Mouse (Mus musculus) forebrain, embryonic 14.5 days (tissue): Measurements from ENCODE around the gene Krba1. TPM values are rescaled to one million over a fixed set of nuclear protein-coding genes. Genes with fewer than 3 reads are reported as not detected.
A peak's percentile ranks its signal among the peaks of the same experiment; 100 is the strongest.

Experiments used
- ATAC-seq: fragments of 200-750 bp; cut with Nextera tagmentation; 2 replicates; pipeline ENCODE4 v1.8.0; 2017; ENCODE audit warnings: mild to moderate bottlenecking, moderate library complexity
- DNase-seq: peaks from one replicate; pipeline ENCODE4 v3.0.0-alpha.2; 2015; ENCODE audit warnings: low spot score
- H3K27ac ChIP-seq: fragments of 300-500 bp; sonication (generic); 2 replicates; pipeline ENCODE4 v1.5.1; 2014; ENCODE audit warnings: low read depth, mild to moderate bottlenecking, control low read depth, low read length, moderate library complexity
- H3K27me3 ChIP-seq: fragments of 300-500 bp; sonication (generic); replicated peaks from 2 replicates; pipeline ENCODE4 v1.6.1; 2014; ENCODE audit warnings: low read length, control low read depth, mixed read lengths; ENCODE audit not compliant: control insufficient read depth, insufficient read depth
- H3K36me3 ChIP-seq: fragments of 300-500 bp; sonication (generic); 2 replicates; pipeline ENCODE4 v1.6.1; 2014; ENCODE audit warnings: low read length, control low read depth; ENCODE audit not compliant: control insufficient read depth, insufficient read depth
- H3K4me1 ChIP-seq: fragments of 300-500 bp; sonication (generic); 2 replicates; pipeline ENCODE4 v1.6.1; 2014; ENCODE audit warnings: antibody characterized with exemption, low read length, control low read depth; ENCODE audit not compliant: control insufficient read depth, insufficient read depth
- H3K4me2 ChIP-seq: fragments of 300-500 bp; sonication (generic); 2 replicates; pipeline ENCODE4 v1.6.1; 2014; ENCODE audit warnings: mild to moderate bottlenecking, control low read depth, low read length
- H3K4me3 ChIP-seq: fragments of 300-500 bp; sonication (generic); 2 replicates; pipeline ENCODE4 v1.5.1; 2014; ENCODE audit warnings: low read depth, low read length, control low read depth
- H3K9ac ChIP-seq: fragments of 300-500 bp; sonication (generic); 2 replicates; pipeline ENCODE4 v1.6.1; 2014; ENCODE audit warnings: mild to moderate bottlenecking, low read length, control low read depth, moderate library complexity
- H3K9me3 ChIP-seq: fragments of 300-500 bp; sonication (generic); replicated peaks from 2 replicates; pipeline ENCODE4 v1.6.1; 2016; ENCODE audit warnings: low read length, control low read depth, mixed read lengths; ENCODE audit not compliant: control insufficient read depth
- WGBS: fragments of 180-500 bp; shearing (Covaris S2); extraction: QIAGEN DNeasy Blood & Tissue Kit; methylation state at CpG from one replicate; pipeline ENCODE4 v1.1.7; 2014; 5-methylcytosine and 5-hydroxymethylcytosine counted together
- polyA plus RNA-seq: library from polyadenylated mRNA; unstranded; fragments of >200 nt; fragmentation: Nextera tagmentation; extraction: Ambion mirVana; gene quantifications from 2 replicates; pipeline ENCODE4 v1.2.1, GENCODE M21; 2014

Gene Krba1
- polyA plus RNA-seq = 17.1 and 25.0 TPM in 2 replicates

DNA sequence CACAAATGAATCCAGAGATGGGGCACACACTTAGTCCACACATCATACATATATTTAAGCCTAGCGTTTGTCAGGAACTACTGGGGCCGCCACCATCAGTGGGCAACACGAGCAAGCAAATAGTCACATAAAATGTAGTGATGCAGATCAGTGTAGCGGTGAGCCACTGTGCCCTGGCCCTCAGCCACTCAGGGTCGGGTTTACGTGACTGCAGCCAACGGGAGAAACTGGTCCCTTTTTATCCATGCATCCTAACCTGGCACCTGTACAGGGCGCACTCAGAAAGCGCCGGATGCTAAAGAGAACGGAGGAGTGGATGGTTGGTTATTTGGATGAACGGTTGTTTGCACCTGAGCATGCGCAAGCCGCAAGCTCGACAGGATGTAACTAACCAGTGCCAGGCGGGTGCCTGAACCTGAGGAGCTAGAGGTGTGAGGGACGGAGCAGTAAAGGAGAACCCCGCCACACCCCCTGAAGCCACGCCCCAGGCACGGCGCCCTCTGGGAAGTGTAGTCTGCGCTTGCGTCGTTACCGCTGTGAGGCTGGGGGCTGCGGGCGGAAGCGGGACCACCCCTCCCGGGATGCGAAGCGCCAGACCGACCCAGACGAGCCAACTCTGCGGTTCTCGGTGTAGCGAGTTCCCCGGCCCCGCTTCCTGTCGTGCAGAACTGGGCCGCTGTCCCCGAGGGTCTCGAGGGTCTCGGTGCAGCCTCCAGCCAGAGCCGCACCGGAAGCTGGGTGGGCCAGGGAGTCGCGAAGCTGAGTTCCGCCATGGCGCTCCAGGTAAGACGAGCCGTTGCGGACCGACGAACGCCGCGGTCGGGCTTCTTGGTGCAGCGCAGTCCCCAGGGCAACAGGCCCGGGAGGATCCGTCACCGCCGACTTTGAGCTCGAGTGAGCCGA is at the start of gene Krba1:
Krba1 (plus strand) TSS at position 482 of the 903 bp plus-strand sequence.
- Histone ChIP-seq H3K27me3 (no peaks in the 10 kb centered on the region), H3K27ac (peak within 1 kb of the TSS; percentile 81), H3K4me1 (peaks cover 12% of the 10 kb centered on the region), H3K36me3 (no peaks in the 10 kb centered on the region), H3K9me3 (no peaks in the 10 kb centered on the region), H3K4me3 (peak within 1 kb of the TSS; percentile 77), H3K9ac (peak within 1 kb of the TSS; percentile 88), H3K4me2 (peak within 1 kb of the TSS; percentile 85)
- DNase-seq (peak; percentile 94), ATAC-seq (peak; percentile 98)
- 1% methylated on average over 65 of the region's 65 CpGs for WGBS

DNA sequence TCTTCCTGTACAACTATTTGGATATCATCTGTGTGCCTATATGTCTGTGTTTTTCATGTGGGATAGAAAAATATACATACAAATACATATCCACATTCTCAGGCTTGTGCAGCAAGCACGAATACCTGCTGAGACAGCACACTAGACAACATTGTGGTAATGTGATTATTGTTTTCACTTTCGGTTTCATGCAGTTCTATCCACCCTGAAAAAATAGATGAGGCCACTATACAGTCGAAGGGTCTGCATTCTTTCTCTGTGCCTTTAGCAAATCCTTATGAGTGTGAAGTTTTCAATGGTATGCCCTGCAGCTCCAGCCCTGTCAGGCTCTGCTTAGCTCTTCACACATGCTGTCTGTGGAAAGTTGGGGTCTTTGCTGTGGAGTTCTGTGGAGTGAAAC is 36.5 kb upstream of the Krba1 start:
- Histone ChIP-seq H3K27me3 (no peaks in the 10 kb centered on the region), H3K4me1 (no peaks in the 10 kb centered on the region), H3K9me3 (no peaks in the 10 kb centered on the region), H3K9ac (no peak overlapping the region), H3K4me3 (no peak overlapping the region), H3K4me2 (no peak overlapping the region), H3K36me3 (no peaks in the 10 kb centered on the region), H3K27ac (no peak overlapping the region)
- WGBS = 74% methylated on average over 3 of the region's 3 CpGs
- ATAC-seq = no peak
- DNase-seq = no peak

DNA sequence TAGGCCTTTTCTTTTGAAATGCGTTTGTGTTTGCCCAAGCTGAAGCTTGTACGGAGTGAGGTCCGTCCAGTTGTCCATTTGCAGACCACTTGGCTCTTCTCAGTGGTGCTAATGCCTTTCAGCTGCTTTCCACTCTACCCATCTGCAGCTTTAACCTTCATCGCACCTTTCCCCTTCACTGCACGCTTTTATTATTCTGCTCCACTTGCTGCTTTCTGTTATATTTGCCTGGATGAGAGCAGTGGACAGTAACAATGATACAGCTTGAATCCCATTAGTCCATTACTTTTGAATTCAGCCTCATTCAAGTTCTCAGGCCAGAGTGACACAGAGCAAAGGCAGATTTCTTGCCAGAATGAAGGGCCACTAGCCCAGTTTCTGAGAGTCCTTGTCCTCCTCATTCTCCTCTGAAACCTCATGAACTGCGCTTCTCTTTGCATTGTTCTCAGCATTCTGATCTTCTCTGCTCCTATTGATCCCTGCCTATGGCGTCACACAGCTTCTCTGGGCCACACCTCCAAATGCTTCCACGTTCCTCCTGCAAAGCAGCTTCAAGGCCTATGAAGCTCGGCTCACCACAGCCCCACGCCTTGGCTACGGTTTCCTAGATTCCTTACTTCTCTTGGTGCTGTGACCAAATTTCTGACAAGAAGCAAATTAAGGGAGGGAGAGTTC is 28.9 kb upstream of the Krba1 start:
- H3K4me3 ChIP-seq = no peak overlapping the region
- WGBS = 25% methylated on average over 11 of the region's 11 CpGs
- DNase-seq (peak; percentile 13), ATAC-seq (0 out of 2 replicates have a peak, but pooled peaks have one; percentile 15)
- H3K4me2 ChIP-seq = no peak overlapping the region
- no peaks in the 10 kb centered on the region for H3K36me3 ChIP-seq
- no peaks in the 10 kb centered on the region for H3K4me1 ChIP-seq
- H3K27me3 ChIP-seq = no peaks in the 10 kb centered on the region
- no peak overlapping the region for H3K9ac ChIP-seq
- no peaks in the 10 kb centered on the region for H3K9me3 ChIP-seq
- H3K27ac ChIP-seq = no peak overlapping the region

DNA sequence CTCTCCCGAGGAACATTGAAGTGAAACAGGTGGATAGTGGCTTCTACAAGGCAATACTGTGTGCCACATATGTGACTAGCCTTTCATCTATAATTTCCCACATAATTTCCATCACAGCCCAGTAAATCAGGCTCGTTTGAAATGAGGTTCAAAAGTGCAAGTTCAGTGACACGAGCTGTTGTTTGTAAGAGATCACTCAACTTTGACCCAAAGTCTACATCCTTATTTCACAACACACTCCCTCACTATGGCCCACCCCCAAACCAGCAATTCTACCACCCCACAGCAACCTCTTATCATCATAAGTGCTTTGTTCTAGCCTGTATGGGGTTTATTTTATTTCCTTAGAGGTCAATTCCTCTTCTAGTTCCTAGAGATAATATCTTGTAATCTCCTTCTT is 7.2 kb upstream of the Krba1 start:
- Histone ChIP-seq H3K27ac (no peak overlapping the region), H3K36me3 (no peaks in the 10 kb centered on the region), H3K4me3 (no peak overlapping the region), H3K27me3 (no peaks in the 10 kb centered on the region), H3K4me2 (no peak overlapping the region), H3K4me1 (no peaks in the 10 kb centered on the region), H3K9ac (no peak overlapping the region), H3K9me3 (no peaks in the 10 kb centered on the region; the same call in 1 of the 2 replicates)
- no peak for ATAC-seq
- DNase-seq = no peak
- 87% methylated on average over 3 of the region's 3 CpGs for WGBS

DNA sequence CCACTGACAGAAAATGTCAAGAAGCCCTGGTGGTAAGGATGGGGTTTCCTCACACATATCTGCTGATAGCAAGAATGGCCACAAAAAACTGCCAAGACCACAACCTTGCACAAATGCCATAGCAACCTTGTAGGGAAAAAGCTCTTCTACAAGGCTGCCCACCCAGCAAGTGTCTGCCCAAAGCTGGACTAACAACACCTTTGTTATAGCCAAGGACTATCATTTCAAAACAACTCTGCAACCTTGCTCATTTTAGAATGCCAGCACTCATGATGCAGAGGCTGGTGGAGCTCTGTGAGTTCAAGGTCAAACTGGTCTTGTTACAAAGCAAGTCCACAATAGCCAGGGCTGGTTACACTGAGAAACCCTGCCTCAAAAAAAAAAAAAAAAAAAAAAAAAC is 1.6 kb upstream of the Krba1 start:
- no peak overlapping the region for H3K9ac ChIP-seq
- no peak overlapping the region for H3K4me2 ChIP-seq
- ATAC-seq (no peak), DNase-seq (no peak)
- H3K9me3 ChIP-seq = no peaks in the 10 kb centered on the region
- H3K27me3 ChIP-seq = no peaks in the 10 kb centered on the region
- H3K36me3 ChIP-seq = no peaks in the 10 kb centered on the region
- peaks cover 12% of the 10 kb centered on the region for H3K4me1 ChIP-seq
- H3K4me3 ChIP-seq = no peak overlapping the region
- no peak overlapping the region for H3K27ac ChIP-seq

DNA sequence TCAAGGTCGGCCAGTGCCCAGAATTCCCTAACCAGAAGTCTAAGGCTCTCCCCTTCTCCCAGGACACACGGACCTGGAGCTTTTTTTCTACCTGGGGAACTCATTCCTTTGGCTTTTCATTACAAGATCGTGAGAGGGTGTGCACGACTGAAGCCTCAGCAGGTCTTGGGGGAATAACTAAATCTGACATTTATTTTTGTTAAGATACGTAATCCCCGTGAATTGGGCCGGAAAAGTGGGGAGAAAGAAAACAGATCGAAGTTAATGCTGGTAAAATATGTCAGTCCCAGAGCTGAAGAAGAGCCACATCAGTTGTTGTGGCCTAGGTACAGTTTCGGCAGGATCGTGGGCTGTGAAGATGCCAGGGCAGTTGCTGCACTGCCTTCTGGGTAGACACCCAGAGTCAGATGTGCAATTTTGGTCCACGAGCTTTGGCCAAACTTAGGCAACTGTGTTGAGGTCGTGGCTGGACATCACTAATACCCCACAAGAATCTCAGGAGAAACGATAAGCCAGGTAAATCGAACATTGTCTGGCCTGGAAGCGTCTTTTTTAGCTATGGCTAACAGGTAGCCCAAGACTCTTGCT is 716 bp downstream of the Krba1 start:
- DNase-seq (no peak), ATAC-seq (no peak)
- 33% methylated on average over 15 of the region's 15 CpGs for WGBS
- Histone ChIP-seq H3K4me3 (peak overlapping the region; percentile 77), H3K27ac (peak overlapping the region; percentile 81; the same call in 1 of the 2 replicates), H3K36me3 (no peaks in the 10 kb centered on the region), H3K9me3 (no peaks in the 10 kb centered on the region), H3K9ac (peak overlapping the region; percentile 88), H3K27me3 (no peaks in the 10 kb centered on the region), H3K4me2 (peak overlapping the region; percentile 85), H3K4me1 (peaks cover 12% of the 10 kb centered on the region)

DNA sequence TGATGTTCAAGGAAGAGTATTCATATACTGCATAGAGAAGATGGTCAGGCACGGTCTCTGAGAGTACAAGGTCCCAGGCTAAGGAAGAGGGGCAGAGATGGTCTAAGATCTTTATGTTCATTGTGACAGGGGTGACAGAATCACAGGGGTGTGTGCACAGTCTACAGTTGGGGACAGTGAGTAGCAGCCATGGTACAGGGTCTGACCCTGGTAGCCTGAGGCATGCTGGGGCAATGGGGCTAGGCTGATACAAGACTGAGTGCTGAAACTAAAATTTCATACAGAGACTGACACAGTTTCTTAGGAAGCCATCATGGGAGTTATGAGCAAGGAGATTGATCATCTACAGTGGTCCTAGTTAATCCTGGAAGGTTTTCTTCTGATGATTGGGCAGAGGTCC is 1.3 kb downstream of the Krba1 start:
- no peak for DNase-seq
- no peak overlapping the region for H3K27ac ChIP-seq
- H3K27me3 ChIP-seq = no peaks in the 10 kb centered on the region
- H3K4me2 ChIP-seq = peak overlapping the region; percentile 85
- no peaks in the 10 kb centered on the region for H3K9me3 ChIP-seq
- H3K36me3 ChIP-seq = no peaks in the 10 kb centered on the region
- WGBS = 94% methylated on average over 1 of the region's 1 CpGs
- H3K9ac ChIP-seq = 0 out of 2 replicates have a peak overlapping the region, but pooled peaks have one; percentile 29
- peak overlapping the region; percentile 77; the same call in 1 of the 2 replicates for H3K4me3 ChIP-seq
- peaks cover 12% of the 10 kb centered on the region for H3K4me1 ChIP-seq
- ATAC-seq = no peak

DNA sequence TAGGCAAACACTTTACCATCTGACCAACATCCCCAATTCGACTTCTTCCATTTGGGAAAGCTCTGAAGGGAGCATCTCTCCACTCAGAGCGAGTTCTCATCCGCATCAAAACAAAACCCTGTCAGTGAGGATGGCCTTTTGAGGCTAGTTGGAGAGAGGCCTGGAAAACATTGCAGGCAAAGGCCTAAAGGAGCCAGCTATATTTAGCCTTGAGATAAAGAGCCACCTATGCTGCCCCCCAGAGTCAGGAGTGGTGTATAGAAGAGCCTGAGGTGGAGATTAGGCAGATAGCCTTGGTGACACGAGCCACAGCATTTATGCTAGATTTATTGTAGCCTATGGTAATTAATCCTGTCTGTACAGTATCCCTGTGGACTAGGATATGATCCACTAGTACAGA is 1.9 kb downstream of the Krba1 start:
- H3K9ac ChIP-seq = no peak overlapping the region
- no peak overlapping the region for H3K4me3 ChIP-seq
- WGBS = 61% methylated on average over 4 of the region's 4 CpGs
- H3K4me1 ChIP-seq = peaks cover 12% of the 10 kb centered on the region
- DNase-seq (peak; percentile 41), ATAC-seq (no peak)
- no peaks in the 10 kb centered on the region for H3K9me3 ChIP-seq
- no peaks in the 10 kb centered on the region for H3K36me3 ChIP-seq
- H3K27me3 ChIP-seq = no peaks in the 10 kb centered on the region
- no peak overlapping the region for H3K27ac ChIP-seq
- no peak overlapping the region for H3K4me2 ChIP-seq
